Mouse (Mus musculus): ENCODE measurements around the gene Kars.

Gene Kars

GRCm38 (mm10) chr8:112010997-112011815 is at the start of gene Kars, which contains the start of gene Terf2ip:
TSS of gene Kars (minus strand) at chr8:112011323.
TSS of gene Terf2ip (plus strand) at chr8:112011398.
- DNase-seq = peak; percentile 84 to 88

GRCm38 (mm10) chr8:112054456-112054855 is 43.3 kb upstream of the Kars start:
- no peak for DNase-seq

GRCm38 (mm10) chr8:112051537-112051936 is 40.4 kb upstream of the Kars start:
- no peak for DNase-seq

- no peak for DNase-seq
Observed at GRCm38 (mm10) chr8:112049984-112050383, 38.9 kb upstream of the Kars start.

GRCm38 (mm10) chr8:112048293-112048692 is 37.2 kb upstream of the Kars start:
- no peak for DNase-seq

GRCm38 (mm10) chr8:112045896-112046295 is 34.8 kb upstream of the Kars start:
- DNase-seq = peak; percentile 27 to 32

GRCm38 (mm10) chr8:112045182-112045581 is 34.1 kb upstream of the Kars start:
- no peak for DNase-seq

- DNase-seq = no peak
Observed at GRCm38 (mm10) chr8:112037521-112037920, 26.4 kb upstream of the Kars start.

GRCm38 (mm10) chr8:112034603-112035002 is 23.5 kb upstream of the Kars start:
- no peak for DNase-seq

GRCm38 (mm10) chr8:112033071-112033470 is 21.9 kb upstream of the Kars start:
- no peak for DNase-seq

GRCm38 (mm10) chr8:112030663-112031062 is 19.5 kb upstream of the Kars start:
- DNase-seq = no peak

- DNase-seq = no peak
Observed at GRCm38 (mm10) chr8:112029455-112029854, 18.3 kb upstream of the Kars start.

GRCm38 (mm10) chr8:112014936-112015335 is 3.8 kb upstream of the Kars start, which contains the start of gene Gm6793:
TSS of gene Gm6793 (minus strand) at chr8:112015036.
- DNase-seq = no peak

GRCm38 (mm10) chr8:112011816-112012242 is 706 bp upstream of the Kars start:
- DNase-seq = peak; percentile 43 to 49

GRCm38 (mm10) chr8:112009558-112009957 is 1.6 kb downstream of the Kars start:
- DNase-seq = no peak

GRCm38 (mm10) chr8:112007669-112008068 is 3.5 kb downstream of the Kars start:
- DNase-seq = no peak

- DNase-seq = no peak
Observed at GRCm38 (mm10) chr8:112005601-112006000, 5.5 kb downstream of the Kars start.

- no peak for DNase-seq
Observed at GRCm38 (mm10) chr8:112004754-112005153, 6.4 kb downstream of the Kars start.

- DNase-seq = no peak
Observed at GRCm38 (mm10) chr8:111992703-111993039, 18.5 kb downstream of the Kars start.

GRCm38 (mm10) chr8:111992013-111992702 is 19.0 kb downstream of the Kars start, which contains the start of gene Adat1:
TSS of gene Adat1 (minus strand) at chr8:111992302.
- DNase-seq = peak; percentile 70 to 79

GRCm38 (mm10) chr8:111991278-111991677 is 19.8 kb downstream of the Kars start:
- DNase-seq = no peak

GRCm38 (mm10) chr8:111989911-111990310 is 21.2 kb downstream of the Kars start:
- DNase-seq = peak; percentile 25 to 41

GRCm38 (mm10) chr8:111984511-111984910 is 26.6 kb downstream of the Kars start:
- DNase-seq = no peak

GRCm38 (mm10) chr8:111982116-111982515 is 29.0 kb downstream of the Kars start:
- no peak for DNase-seq

Measured in thymus, adult 18-20 months (tissue).